Mouse (Mus musculus): ENCODE data around the gene Stk39. TPM values are rescaled to one million over a fixed set of nuclear protein-coding genes. Genes with fewer than 3 reads are reported as not detected.

The Stk39 gene
- total RNA-seq, 2 experiments from 2014 or later: 1.9 to 4.1 TPM

DNA sequence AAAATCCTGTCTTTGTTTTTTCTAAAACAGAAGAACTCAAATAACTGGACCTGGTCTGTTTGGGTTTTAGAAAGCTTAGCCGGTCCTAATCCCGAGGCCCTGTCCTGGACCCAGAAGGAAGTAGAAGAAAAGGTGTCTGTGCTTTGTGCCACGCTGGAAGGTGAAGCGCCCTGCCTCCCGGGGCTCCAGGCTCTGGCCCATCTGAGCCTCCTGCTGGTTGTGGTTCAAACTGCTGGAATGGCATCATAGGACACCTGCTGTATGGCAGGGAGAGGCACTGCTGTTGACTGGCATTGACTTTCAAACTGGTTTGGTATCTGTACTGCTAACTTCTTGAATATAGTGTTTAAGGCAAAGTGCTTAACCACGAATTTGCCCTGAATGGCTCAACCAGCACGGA lies 3.4 kb downstream of the Stk39 start:
- no peak overlapping the region for H3K4me3 ChIP-seq
- TF ChIP-seq CTCF (IDR thresholded peaks at IDR 0.05): peak; percentile 26
- H3K27ac ChIP-seq: no peak overlapping the region
- DNase-seq: no peak
- intact Hi-C loops (cut with DNase I): no loop called here

DNA sequence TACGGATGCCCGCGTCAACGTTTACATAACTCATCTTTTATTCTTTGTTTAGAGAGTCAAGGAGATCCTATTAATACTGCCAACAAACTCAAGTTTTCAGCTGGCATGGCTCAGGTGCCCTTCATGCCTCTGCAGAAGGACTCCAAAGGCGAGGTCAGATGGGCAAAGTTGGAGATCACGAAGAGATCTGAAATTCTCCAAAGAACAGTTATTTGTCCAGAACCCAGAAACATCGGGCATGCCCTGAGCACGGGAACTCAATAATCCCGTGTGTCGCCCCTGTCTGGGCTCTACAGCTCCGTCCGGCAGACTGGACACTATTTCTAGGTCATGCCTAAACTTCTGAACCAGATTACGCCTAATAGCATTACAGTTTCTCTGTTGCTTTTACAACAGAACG lies 3.8 kb downstream of the Stk39 start:
- H3K27ac ChIP-seq: no peak overlapping the region

DNA sequence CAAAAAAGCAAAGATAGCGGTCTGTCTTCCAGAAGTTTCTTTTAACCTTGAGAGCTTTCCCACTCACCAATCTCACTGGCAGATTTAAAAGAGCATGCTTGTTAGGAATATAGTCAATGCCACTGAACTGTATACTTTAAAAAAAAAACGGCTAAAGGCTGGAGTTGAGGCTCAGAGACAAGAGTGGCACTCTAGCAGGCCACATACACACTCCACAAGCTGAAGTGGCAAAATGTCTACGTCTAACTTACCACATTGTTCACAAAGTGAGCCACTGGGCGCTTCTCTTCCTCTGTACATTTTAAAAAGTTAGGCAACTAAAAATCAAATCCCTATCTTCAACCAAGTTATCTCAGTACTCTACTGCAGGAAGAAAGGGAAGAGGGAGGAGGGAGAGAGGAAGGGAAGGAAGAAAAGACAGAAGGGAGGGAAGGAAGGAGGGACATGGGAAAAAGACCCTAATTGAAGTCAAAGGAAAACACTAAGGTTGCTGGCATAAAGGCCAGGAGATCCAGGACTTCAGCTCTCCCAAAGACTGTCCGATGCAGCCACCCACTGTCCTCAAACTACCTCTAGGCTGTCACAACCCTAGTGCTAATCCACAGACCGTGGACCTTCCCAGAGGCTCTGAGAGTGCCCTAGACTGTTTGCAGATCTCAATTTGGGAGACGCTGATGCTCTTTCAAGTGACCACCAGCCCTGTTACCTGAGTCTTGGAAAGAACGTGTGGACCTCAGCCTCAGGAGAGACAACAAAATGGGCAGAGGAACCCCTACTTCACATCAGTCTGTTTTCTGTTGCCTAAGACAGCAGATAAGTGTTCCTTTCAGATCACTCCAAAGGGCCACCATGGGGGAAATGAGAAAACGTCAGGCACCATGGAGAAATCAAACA lies 4.7 kb downstream of the Stk39 start:
- Histone ChIP-seq H3K27ac (no peak overlapping the region), H3K4me3 (no peak overlapping the region)
- no peak for TF ChIP-seq CTCF (IDR thresholded peaks at IDR 0.05)
- no peak for DNase-seq
- intact Hi-C loops (cut with DNase I): no loop called here

More for the DNA sequence above, 3.8 kb downstream of the Stk39 start:
- no peak for TF ChIP-seq CTCF (IDR thresholded peaks at IDR 0.05)
- intact Hi-C loops (cut with DNase I): no loop called here
- no peak for DNase-seq
- no peak overlapping the region for H3K4me3 ChIP-seq

DNA sequence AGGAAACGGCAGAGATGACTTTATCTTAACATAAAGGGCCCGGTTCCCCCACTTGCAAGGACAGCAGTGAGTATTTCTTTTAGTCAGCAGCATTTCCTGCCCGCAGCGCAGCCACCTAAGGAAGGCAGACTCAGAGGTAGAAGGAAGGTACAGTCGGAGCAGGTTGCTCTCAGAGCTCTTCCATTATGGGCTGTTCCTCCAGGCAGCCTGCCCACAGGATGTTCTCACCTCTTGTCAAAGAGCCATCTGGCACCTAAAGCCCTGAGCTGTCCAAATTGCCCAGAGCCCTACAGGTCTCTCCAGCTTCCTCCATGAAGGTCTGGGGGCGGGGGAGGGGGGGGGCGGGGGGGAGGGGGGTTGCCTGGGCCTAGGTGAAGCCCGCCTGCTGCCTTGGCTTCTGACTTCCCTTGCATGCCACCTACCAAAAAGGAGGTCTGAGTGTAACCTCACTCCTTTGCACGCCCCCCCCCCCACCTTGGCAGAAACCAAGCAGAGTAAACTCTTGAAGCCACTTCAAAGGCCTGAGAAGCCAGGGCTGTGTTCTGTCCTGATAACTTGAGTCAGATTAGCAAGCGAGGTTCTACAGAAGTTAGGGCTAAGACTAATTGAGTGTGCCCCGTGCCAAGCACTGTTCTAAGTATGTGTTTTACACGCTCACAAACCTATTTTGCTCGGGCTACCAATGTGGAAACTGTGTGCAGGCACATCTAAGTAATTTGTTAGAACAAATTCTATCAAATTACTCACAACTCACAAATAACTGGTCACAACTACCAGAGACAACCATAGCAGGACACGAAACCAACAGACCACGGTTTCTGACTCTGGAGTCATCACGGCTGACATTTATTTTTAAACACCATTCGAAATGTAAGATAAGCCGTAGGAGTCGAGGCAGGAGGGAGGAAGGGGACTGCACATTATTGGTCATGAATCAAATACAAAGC lies 5.7 kb downstream of the Stk39 start:
- peak; percentile 79 for DNase-seq
- Histone ChIP-seq H3K27ac (no peak overlapping the region), H3K4me3 (peak overlapping the region; percentile 20; the same call in 1 of the 2 replicates)
- intact Hi-C loops (cut with DNase I): no loop called here
- TF ChIP-seq CTCF (IDR thresholded peaks at IDR 0.05): no peak

DNA sequence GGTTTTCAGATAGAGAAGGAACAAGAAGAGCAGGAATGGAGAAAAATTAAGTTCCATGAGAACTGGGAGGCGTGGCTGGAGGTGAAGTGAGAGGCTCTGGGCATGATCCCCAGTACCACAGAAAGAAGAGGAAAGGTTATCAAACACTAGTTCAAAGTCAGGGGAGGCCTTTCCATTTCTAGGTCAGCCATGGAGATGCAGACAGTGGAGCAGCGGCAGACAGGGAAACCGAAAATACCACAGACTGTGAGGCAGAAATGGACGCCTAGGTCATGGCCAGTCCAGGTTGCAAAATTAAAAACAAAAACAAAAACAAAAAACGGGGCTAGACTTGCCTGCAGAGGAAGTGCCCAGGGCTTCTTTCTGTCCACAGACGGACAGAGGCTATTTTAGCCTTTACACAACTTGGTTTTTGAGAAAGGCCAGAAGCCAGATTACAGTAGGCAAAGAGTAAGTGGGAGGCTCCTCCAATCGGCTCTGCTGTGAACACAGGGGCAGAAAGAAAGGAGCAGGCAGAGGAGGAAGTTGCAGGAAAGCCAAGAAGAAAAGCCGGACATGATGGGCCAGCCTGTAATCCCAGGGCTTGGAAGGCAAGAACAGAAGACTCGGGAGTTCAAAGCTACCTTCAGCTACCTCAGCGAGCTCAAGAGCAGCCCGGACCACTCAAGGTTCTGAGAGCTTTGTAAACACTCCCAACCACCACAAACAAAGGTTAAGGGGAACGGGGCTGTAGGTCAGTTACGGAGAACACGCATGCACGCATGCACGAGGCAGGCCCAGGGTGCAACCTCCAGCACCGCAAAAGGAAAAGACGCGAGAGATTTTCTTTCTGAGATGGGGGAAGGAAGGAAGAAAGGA lies 6.6 kb downstream of the Stk39 start:
- Histone ChIP-seq H3K27ac (no peak overlapping the region), H3K4me3 (peak overlapping the region; percentile 20; the same call in 1 of the 2 replicates)

DNA sequence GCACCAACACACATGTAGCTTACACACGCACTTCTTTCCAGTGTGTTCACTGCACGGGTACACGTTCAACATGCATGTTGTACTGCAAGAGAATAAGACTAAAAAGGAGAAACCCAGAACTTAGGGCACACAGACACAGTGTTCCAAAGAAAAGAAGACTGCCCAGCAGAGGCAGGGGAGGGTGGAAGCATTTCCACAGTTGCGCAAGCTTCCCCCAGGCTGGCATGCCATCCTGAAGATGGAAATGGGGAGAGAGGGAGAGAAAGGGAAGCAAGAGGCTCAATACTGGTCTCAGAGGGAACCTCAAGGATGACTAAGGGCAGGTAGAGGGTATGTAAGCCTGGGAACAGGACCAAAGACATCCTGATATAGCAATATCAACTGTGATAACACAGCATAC lies 7.6 kb downstream of the Stk39 start:
- intact Hi-C loops (cut with DNase I): no loop called here
- no peak for TF ChIP-seq CTCF (IDR thresholded peaks at IDR 0.05)
- DNase-seq: no peak
- no peak overlapping the region for H3K4me3 ChIP-seq
- no peak overlapping the region for H3K27ac ChIP-seq

More for the DNA sequence above, 6.6 kb downstream of the Stk39 start:
- intact Hi-C loops (cut with DNase I): no loop called here
- TF ChIP-seq CTCF (IDR thresholded peaks at IDR 0.05): no peak
- DNase-seq: no peak

DNA sequence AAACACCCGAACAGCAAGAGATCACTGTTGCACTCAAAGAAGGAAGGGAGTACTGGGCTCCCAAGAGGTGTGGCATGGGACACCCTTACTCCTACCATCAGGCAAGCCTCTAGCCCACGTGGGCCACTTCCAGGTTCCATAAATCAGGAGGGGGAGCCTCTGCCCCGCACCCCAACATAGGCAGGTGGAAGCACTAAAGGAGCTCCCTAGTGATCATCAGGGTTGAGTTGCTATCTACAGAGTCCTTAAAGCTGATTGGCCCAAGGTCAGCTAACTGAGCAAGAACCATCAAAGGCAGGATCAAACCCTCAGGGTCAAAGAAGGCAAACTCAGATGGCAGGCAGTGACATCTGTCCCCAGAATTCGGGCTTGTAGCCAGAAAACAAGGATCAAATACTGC lies 8.3 kb downstream of the Stk39 start:
- Histone ChIP-seq H3K4me3 (no peak overlapping the region), H3K27ac (no peak overlapping the region)
- no peak for DNase-seq
- TF ChIP-seq CTCF (IDR thresholded peaks at IDR 0.05): no peak
- intact Hi-C loops (cut with DNase I): no loop called here

DNA sequence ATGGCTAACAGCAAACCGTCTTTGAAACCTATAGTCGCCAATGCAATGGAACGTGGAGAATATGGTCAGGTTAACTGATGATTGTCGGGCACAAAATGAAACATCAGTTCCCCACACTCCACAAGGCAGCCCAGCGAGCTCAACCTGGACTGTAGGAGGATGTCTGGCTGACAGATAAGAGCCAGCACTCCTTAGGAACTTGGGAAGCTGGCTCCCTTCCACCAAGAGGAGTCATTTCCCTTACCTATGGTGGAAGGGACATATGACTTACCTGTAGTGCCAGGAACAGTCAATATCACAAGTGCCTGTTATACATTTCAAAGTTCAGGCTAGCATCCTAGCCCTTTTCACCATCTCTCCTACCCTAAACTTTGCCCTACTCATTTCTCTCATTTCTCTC lies 14.0 kb downstream of the Stk39 start:
- Histone ChIP-seq H3K4me3 (no peak overlapping the region), H3K27ac (no peak overlapping the region)
- intact Hi-C loops (cut with DNase I): no loop called here
- no peak for TF ChIP-seq CTCF (IDR thresholded peaks at IDR 0.05)
- no peak for DNase-seq

DNA sequence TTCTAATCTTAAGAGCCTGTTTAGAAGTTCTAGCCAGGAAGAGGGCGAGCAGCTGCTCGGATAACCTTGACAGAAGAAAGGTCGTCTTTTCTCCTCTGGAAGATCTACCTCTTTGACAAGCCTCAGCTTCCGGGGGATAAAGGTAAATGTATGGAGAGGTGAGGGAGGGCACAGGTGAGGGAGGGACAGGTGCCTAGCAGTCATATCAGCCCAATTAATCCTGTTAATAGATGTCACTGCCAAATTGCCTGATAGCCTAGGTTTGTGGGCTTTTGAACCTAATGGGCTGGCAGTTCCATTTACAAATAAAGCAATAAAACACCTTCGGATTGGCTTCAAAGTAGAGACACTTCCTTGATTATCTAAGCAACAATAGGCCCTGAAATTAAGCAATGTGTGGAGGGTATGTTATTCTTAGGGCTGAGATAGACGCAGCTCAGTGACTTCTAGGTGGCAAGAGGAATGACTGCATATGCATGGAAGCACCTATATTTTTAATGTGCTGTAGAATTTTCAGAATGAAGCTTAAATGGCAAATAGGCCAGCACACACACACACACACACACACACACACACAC lies 14.5 kb downstream of the Stk39 start:
- no peak overlapping the region for H3K27ac ChIP-seq
- TF ChIP-seq CTCF (IDR thresholded peaks at IDR 0.05): no peak
- no peak overlapping the region for H3K4me3 ChIP-seq
- DNase-seq: no peak
- intact Hi-C loops (cut with DNase I): no loop called here

DNA sequence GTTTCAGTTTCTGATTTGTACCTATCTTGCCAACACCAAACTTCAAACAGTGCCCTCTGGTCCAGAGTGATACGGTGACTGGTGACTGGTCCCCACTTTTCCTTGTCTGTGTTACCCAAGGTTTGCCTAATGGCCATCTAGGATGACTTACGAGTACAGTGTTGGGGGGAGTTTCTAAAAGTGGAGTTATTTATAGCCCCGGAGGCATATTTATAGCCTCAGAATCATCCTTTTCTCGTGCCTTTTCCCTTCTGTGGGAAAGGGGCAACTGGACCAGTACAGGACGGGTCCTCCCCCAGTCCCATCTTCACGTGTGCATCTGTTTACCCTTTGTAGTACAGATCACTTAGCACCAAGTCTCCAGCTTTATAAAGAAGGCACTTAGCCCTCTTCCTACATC lies 15.2 kb downstream of the Stk39 start:
- DNase-seq: no peak
- intact Hi-C loops (cut with DNase I): no loop called here
- TF ChIP-seq CTCF (IDR thresholded peaks at IDR 0.05): no peak
- no peak overlapping the region for H3K27ac ChIP-seq
- H3K4me3 ChIP-seq: no peak overlapping the region

DNA sequence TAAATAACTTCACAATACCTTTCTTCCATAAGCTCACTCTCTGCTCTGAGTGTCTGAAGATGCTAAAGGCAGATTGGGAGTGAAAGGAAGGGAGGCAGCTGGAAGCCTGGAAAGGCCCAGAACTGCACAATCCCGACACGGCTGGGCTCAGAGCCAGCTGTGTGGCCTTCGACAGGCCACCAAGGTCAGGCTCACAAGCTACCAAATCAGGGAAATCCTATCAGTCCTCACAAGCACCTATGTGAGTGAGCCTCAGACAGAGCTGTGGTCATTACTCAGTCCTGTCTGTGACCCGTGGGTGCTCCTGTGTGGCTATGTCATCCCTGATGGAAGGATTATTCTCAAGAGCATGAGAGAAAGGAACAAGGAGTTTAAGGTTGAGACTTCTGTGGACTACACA lies 19.7 kb downstream of the Stk39 start:
- Histone ChIP-seq H3K27ac (no peak overlapping the region), H3K4me3 (no peak overlapping the region)
- intact Hi-C loops (cut with DNase I): no loop called here
- no peak for DNase-seq
- no peak for TF ChIP-seq CTCF (IDR thresholded peaks at IDR 0.05)

DNA sequence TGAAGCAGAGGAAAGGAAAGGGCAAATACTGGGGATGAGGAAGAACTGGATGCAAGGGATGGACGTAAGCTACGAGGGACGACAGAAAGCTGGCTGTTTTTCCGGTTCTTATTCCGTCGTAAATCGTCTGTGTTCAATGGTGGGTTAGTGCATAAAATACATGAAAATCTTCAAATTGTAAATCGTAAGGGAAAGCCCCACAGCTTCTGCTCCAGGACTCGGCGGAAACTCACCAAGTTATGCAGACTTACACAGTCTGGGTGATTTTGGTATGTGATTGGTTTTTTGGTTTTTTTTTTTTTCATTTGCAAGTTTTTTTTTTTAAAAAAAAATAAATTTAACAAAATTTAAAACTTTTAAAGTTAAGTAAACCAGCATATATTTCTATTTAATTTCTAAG lies 24.0 kb downstream of the Stk39 start:
- intact Hi-C loops (cut with DNase I): no loop called here
- TF ChIP-seq CTCF (IDR thresholded peaks at IDR 0.05): no peak
- H3K27ac ChIP-seq: no peak overlapping the region
- no peak overlapping the region for H3K4me3 ChIP-seq
- no peak for DNase-seq
